Mouse (Mus musculus): Measurements from ENCODE around the gene Dusp13. TPM values are rescaled to one million over a fixed set of nuclear protein-coding genes. Genes with fewer than 3 reads are reported as not detected.

Dusp13 gene
- not detected in 2 replicates for polyA plus RNA-seq (2012; rRNA removed)

- DNase-seq (ENCODE audit: low read depth): peak; percentile 89
- no peak for TF ChIP-seq CTCF (IDR thresholded peaks at IDR 0.05; ENCODE audit: borderline replicate concordance, extremely low read depth, insufficient read depth, insufficient read length)
- TF ChIP-seq POLR2A (IDR thresholded peaks at IDR 0.05; ENCODE audit: borderline replicate concordance, extremely low read depth, insufficient read depth, insufficient read length, poor library complexity, severe bottlenecking): no peak
Observed at GRCm38 (mm10) chr14:21750881-21751542, at the start of gene Dusp13. TSS of gene Dusp13 (minus strand) at chr14:21751181.

GRCm38 (mm10) chr14:21800641-21801040 lies 49.7 kb upstream of the Dusp13 start:
- TF ChIP-seq POLR2A (IDR thresholded peaks at IDR 0.05; ENCODE audit: borderline replicate concordance, extremely low read depth, insufficient read depth, insufficient read length, poor library complexity, severe bottlenecking) (no peak), CTCF (IDR thresholded peaks at IDR 0.05; ENCODE audit: borderline replicate concordance, extremely low read depth, insufficient read depth, insufficient read length) (no peak)

DNA sequence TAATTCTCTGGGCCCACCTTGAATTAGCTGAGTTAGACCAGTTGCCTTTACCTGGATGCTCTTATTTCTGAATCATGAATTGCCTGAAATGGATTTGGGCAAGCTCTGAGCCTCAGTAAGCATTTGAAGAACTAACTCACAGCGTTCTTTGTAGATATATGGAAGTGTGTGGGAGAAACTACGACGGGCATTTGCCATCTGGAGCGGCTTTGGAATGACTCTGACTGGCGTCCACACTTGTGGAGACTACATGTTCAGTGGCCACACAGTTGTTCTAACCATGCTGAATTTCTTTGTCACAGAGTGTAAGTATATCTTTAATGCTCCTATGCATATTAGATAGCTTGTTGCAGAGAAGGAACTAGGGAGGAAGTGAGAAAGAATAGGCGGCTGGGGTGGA lies 41.3 kb upstream of the Dusp13 start:
- no peak for DNase-seq (ENCODE audit: low read depth)

More at GRCm38 (mm10) chr14:21800641-21801040, 49.7 kb upstream of the Dusp13 start:
- no peak for DNase-seq (ENCODE audit: low read depth)

GRCm38 (mm10) chr14:21791722-21792121 lies 40.7 kb upstream of the Dusp13 start:
- TF ChIP-seq CTCF (IDR thresholded peaks at IDR 0.05; ENCODE audit: borderline replicate concordance, extremely low read depth, insufficient read depth, insufficient read length): no peak
- TF ChIP-seq POLR2A (IDR thresholded peaks at IDR 0.05; ENCODE audit: borderline replicate concordance, extremely low read depth, insufficient read depth, insufficient read length, poor library complexity, severe bottlenecking): no peak
- DNase-seq (ENCODE audit: low read depth): no peak

More for the DNA sequence above, 41.3 kb upstream of the Dusp13 start:
- TF ChIP-seq POLR2A (IDR thresholded peaks at IDR 0.05; ENCODE audit: borderline replicate concordance, extremely low read depth, insufficient read depth, insufficient read length, poor library complexity, severe bottlenecking) (no peak), CTCF (IDR thresholded peaks at IDR 0.05; ENCODE audit: borderline replicate concordance, extremely low read depth, insufficient read depth, insufficient read length) (no peak)

DNA sequence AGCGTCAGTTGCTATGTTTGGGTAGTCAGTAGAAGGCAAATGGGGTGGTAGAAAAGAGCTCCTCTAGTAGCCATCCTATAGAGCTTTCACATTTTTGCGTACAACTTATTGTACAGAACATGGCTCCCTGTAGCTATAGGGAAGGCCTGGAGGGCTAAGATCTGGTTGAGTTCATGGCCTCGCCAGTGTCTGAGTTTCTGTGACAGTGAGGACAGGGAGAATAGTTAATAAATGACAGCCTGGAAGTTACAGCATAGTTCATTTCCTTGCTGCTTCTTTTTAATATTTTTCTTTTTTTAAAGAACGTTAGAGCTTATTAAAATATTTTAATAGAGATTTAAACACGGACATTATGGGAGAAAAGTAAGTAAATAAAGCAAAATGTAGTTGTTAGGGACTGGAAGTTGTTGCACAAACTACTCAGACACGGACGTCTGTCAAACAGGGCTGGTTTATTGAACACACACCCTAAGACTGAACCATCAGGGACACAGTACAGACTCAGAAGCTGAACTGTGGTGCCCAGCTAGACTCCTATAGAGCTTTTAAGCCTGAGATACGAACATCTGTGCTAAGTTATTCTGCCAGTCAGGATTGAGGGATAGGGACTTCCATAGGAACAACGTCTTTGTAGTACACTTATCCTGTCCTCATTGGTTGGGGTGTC lies 39.7 kb upstream of the Dusp13 start:
- DNase-seq (ENCODE audit: low read depth): no peak

DNA sequence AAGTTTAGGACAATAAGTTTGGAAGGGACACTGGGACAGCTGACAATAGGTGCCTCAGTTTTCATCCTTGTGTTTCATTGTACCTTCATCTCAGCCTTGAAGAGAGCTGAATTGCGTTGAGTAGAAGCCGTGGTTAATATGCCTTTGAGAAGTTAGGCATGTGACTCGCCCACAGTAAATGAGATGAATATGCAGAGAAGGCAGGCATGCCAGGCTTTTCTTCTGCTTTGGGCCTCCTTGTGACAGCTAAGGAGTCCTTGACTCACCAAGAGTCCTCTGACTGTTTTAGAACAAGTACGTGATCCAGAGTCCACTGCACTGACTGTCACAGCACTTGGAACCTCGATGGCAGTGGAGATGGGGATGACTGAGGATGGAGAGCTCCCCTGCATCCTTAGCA lies 37.1 kb upstream of the Dusp13 start:
- DNase-seq (ENCODE audit: low read depth): no peak
- no peak for TF ChIP-seq CTCF (IDR thresholded peaks at IDR 0.05; ENCODE audit: borderline replicate concordance, extremely low read depth, insufficient read depth, insufficient read length)
- TF ChIP-seq POLR2A (IDR thresholded peaks at IDR 0.05; ENCODE audit: borderline replicate concordance, extremely low read depth, insufficient read depth, insufficient read length, poor library complexity, severe bottlenecking): no peak

More for the DNA sequence above, 39.7 kb upstream of the Dusp13 start:
- TF ChIP-seq CTCF (IDR thresholded peaks at IDR 0.05; ENCODE audit: borderline replicate concordance, extremely low read depth, insufficient read depth, insufficient read length): no peak
- no peak for TF ChIP-seq POLR2A (IDR thresholded peaks at IDR 0.05; ENCODE audit: borderline replicate concordance, extremely low read depth, insufficient read depth, insufficient read length, poor library complexity, severe bottlenecking)

- DNase-seq (ENCODE audit: low read depth): no peak
- TF ChIP-seq CTCF (IDR thresholded peaks at IDR 0.05; ENCODE audit: borderline replicate concordance, extremely low read depth, insufficient read depth, insufficient read length) (no peak), POLR2A (IDR thresholded peaks at IDR 0.05; ENCODE audit: borderline replicate concordance, extremely low read depth, insufficient read depth, insufficient read length, poor library complexity, severe bottlenecking) (no peak)
Observed at GRCm38 (mm10) chr14:21787374-21787773, 36.4 kb upstream of the Dusp13 start.

- DNase-seq (ENCODE audit: low read depth): peak; percentile 72
- TF ChIP-seq CTCF (IDR thresholded peaks at IDR 0.05; ENCODE audit: borderline replicate concordance, extremely low read depth, insufficient read depth, insufficient read length) (no peak), POLR2A (IDR thresholded peaks at IDR 0.05; ENCODE audit: borderline replicate concordance, extremely low read depth, insufficient read depth, insufficient read length, poor library complexity, severe bottlenecking) (no peak)
Observed at GRCm38 (mm10) chr14:21786500-21786899, 35.5 kb upstream of the Dusp13 start.

DNA sequence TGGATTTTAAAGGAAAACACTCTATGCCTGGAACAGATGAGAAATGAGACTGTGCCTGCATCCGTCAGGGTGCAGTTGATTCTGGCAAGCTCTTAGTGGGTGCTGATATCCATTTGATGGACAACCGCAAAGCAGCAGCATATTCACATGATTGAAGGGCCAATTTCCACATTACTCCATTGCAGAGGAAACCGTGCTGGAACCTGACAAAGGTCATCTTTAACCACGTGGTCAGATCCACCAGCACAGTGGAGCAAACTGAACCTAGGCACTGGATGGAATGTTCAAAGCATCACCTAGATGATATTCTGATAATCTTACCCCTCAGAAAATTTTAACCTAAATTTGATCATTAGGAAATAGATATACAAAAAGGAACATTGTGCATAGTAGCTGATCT lies 25.2 kb upstream of the Dusp13 start:
- no peak for TF ChIP-seq POLR2A (IDR thresholded peaks at IDR 0.05; ENCODE audit: borderline replicate concordance, extremely low read depth, insufficient read depth, insufficient read length, poor library complexity, severe bottlenecking)
- no peak for TF ChIP-seq CTCF (IDR thresholded peaks at IDR 0.05; ENCODE audit: borderline replicate concordance, extremely low read depth, insufficient read depth, insufficient read length)
- no peak for DNase-seq (ENCODE audit: low read depth)

- no peak for DNase-seq (ENCODE audit: low read depth)
- TF ChIP-seq CTCF (IDR thresholded peaks at IDR 0.05; ENCODE audit: borderline replicate concordance, extremely low read depth, insufficient read depth, insufficient read length): no peak
- no peak for TF ChIP-seq POLR2A (IDR thresholded peaks at IDR 0.05; ENCODE audit: borderline replicate concordance, extremely low read depth, insufficient read depth, insufficient read length, poor library complexity, severe bottlenecking)
Observed at GRCm38 (mm10) chr14:21773946-21774345, 23.0 kb upstream of the Dusp13 start.

GRCm38 (mm10) chr14:21772506-21773281 lies 21.7 kb upstream of the Dusp13 start:
- peak; percentile 36 for DNase-seq (ENCODE audit: low read depth)
- TF ChIP-seq POLR2A (IDR thresholded peaks at IDR 0.05; ENCODE audit: borderline replicate concordance, extremely low read depth, insufficient read depth, insufficient read length, poor library complexity, severe bottlenecking) (no peak), CTCF (IDR thresholded peaks at IDR 0.05; ENCODE audit: borderline replicate concordance, extremely low read depth, insufficient read depth, insufficient read length) (no peak)

All from brain, embryonic 14.5 days (tissue).